ENCODE assay signal across 8 mouse cellular contexts in the genomic region with DNA sequence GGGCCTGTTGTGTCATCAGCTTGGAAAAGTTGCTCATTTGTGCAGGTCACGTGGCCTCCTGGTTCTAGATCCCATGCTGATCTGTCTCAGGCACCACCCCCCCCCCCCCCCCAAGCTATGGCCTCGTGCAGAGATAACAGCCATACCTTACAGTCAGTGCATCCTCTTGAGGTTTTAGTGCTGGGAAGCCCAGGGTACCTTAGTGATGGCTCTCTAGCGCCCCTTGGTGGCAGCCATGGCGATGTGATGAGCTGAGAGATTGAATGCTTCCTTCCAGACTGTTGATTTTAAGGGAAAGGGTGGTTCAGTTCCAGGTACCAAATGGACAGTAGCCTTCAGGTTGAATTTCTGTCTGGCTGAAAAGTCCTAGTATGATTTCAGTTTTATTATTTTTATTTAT. TPM values are rescaled to one million over a fixed set of nuclear protein-coding genes. Genes with fewer than 3 reads are reported as not detected.
DNase-seq lines count a peak whose midpoint lies in the region; ATAC-seq lines count a peak whose summit lies in the region.
"Had no signal": no experiment of that assay in that cellular context is flagged by ENCODE, and none has a peak within 500 bp of the region (broad histone marks: within the 10 kb centered on the region; RNA-seq: fewer than 3 reads in every experiment).

No protein-coding gene starts in this region.

- WGBS in hindbrain, embryonic 14.5 days = 3% methylated on average over 4 of the region's 4 CpGs

- peaks cover 18% of the 10 kb centered on the region; the same call in 1 of the 2 replicates for H3K4me1 ChIP-seq in hindbrain, embryonic 14.5 days (replicated peaks; ENCODE audit: control insufficient read depth, insufficient read depth, low read length)

- 0 out of 2 replicates have a peak, but pooled peaks have one; percentile 55 for ATAC-seq in hindbrain, embryonic 14.5 days (ENCODE audit: low FRiP score)

- no peak overlapping the region for H3K4me2 ChIP-seq in hindbrain, embryonic 14.5 days (replicated peaks)

- H3K9ac ChIP-seq in hindbrain, embryonic 14.5 days = no peak overlapping the region

- peaks cover 40% of the 10 kb centered on the region for H3K36me3 ChIP-seq in hindbrain, embryonic 14.5 days (replicated peaks; ENCODE audit: control insufficient read depth, insufficient read depth)

- H3K27me3 ChIP-seq in hindbrain, embryonic 14.5 days (ENCODE audit: control insufficient read depth, insufficient read depth, low read length) = no peaks in the 10 kb centered on the region

- no peaks in the 10 kb centered on the region for H3K9me3 ChIP-seq in hindbrain, embryonic 14.5 days (ENCODE audit: control insufficient read depth, low read length)

- peak; percentile 80 to 89 for DNase-seq in adrenal gland, adult (ENCODE audit: inconsistent age in 2 of 2, low spot score in 1 of 2)
- DNase-seq in cerebellum, adult 9-11 months = peak; percentile 73
- DNase-seq in frontal cortex, adult 2 months (ENCODE audit: extremely low spot score in 1 of 2, low spot score in 1 of 2) = peak; percentile 28 to 85
- peak; percentile 79 for DNase-seq in hindbrain, embryonic 14.5 days (ENCODE audit: low spot score)
- peak; percentile 85 to 86 for DNase-seq in layer of hippocampus, postnatal 10 days (ENCODE audit: low spot score in 2 of 2)
- DNase-seq in lung, postnatal 25 days (ENCODE audit: low spot score) = peak; percentile 78
- DNase-seq in right cerebral cortex, postnatal 14 days = peak; percentile 83

- no peak overlapping the region for H3K4me3 ChIP-seq in hindbrain, embryonic 14.5 days (replicated peaks; ENCODE audit: low read length)
- H3K4me3 ChIP-seq: myocyte had no signal

- no peak overlapping the region for H3K27ac ChIP-seq in hindbrain, embryonic 14.5 days

RNA-seq across cellular contexts. Expression of a gene that starts 32.2 kb away (rescaled TPM):
- 36.9 and 38.6 TPM in 2 replicates for polyA plus RNA-seq in frontal cortex, adult 2 months (2012; rRNA removed)
- 14.1 and 14.5 TPM in 2 replicates for polyA plus RNA-seq in hindbrain, embryonic 14.5 days (2014; fragmentation: Nextera tagmentation; extraction: Ambion mirVana)
- total RNA-seq in layer of hippocampus, postnatal 10 days (2021) = 10 to 100 TPM; 36.2 to 38.6 TPM
